Mouse (Mus musculus): ENCODE data around the gene Fxr1. TPM values are rescaled to one million over a fixed set of nuclear protein-coding genes. Genes with fewer than 3 reads are reported as not detected.

Fxr1 gene
- polyA plus RNA-seq, 1 experiment: 116 TPM

DNA sequence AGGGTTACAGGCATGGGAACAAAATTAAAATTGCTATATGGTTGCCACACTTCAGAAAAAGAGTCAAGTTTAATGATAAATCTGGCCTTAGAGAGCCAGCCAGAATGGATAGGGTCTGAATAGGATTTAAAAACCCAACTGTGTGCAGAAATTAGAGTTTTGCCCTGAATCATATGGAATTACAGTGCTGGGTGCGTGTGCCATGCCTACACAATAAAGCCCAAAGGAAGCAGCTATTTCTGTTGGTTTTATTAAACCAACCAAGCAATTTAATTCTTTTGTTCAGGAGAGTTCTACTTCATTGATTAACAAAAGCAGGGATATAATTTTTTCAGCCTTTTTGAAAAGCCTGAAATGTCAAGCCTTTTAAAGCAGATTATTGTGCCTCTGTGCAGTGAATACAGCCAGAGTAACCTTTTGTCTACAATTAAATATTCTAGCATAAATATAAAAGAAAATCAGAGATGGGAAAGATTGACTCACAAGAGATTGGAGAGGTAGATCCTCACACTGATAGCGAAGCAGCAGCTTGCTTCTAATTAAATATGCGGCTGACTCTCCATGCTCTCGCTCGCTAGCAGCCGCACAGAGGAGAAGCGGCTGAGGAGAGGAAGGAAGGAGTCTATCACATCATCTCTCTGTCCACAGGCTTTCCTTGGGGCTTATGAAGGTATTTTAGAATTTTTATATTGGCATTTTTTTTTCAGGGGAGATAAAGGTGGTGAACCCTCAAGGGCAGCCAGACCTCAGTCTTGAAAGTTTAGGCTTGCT lies 84.3 kb downstream of the Fxr1 start:
- TF ChIP-seq POLR2A (IDR thresholded peaks at IDR 0.05; ENCODE audit: borderline replicate concordance, low read depth, low read length): no peak
- no peak for TF ChIP-seq CTCF (IDR thresholded peaks at IDR 0.05; ENCODE audit: low read depth, low read length)
- H3K4me1 ChIP-seq (ENCODE audit: control insufficient read depth, insufficient read depth, low read length): no peaks in the 10 kb centered on the region
- no peak overlapping the region for H3K4me3 ChIP-seq (ENCODE audit: insufficient read depth, low read length)
- no peak overlapping the region for H3K27ac ChIP-seq (ENCODE audit: insufficient read depth, low read depth, low read length)

DNA sequence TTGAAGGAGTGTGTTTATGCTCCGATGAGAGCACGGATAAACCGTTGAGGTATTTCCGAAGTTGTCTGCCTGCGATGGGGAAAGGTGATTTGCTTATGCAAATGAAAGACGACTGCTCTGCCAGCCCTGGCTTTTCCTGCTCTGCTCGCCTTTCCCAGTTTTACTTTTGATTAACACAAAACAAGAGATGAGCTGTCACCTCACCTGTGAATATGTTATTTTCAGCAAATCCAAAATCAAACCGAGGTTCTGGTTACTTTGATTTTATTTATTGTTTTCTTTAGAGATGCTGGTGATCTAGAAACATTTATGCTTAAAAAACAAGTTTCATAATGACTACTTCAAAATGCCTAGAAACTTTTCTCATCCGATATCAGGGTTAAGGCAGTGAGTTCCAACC lies 86.7 kb downstream of the Fxr1 start:
- H3K4me1 ChIP-seq (ENCODE audit: control insufficient read depth, insufficient read depth, low read length): no peaks in the 10 kb centered on the region
- H3K27ac ChIP-seq (ENCODE audit: insufficient read depth, low read depth, low read length): no peak overlapping the region
- TF ChIP-seq POLR2A (IDR thresholded peaks at IDR 0.05; ENCODE audit: borderline replicate concordance, low read depth, low read length) (no peak), CTCF (IDR thresholded peaks at IDR 0.05; ENCODE audit: low read depth, low read length) (no peak)
- H3K4me3 ChIP-seq (ENCODE audit: insufficient read depth, low read length): no peak overlapping the region

DNA sequence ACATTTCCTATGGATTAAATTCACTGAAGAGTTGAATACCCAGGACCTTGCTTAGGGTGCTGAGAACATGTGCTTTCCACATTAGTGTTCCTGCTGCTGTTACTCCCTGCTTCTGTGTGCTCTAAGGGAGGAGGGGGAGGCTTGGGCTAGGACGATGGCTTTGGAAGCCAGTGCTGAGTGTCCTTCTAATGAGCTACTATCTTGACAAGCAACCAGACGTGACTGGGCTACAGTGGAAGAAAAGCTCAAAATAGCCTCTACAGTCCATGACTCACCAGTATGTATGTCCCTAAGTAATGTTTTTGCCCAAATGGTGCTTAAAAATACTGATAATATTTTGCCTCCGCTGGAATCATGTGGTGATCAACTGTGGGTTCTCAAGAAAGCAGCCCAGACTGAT lies 87.9 kb downstream of the Fxr1 start:
- Histone ChIP-seq H3K27ac (ENCODE audit: insufficient read depth, low read depth, low read length) (no peak overlapping the region), H3K4me3 (ENCODE audit: insufficient read depth, low read length) (no peak overlapping the region), H3K4me1 (ENCODE audit: control insufficient read depth, insufficient read depth, low read length) (no peaks in the 10 kb centered on the region)
- TF ChIP-seq CTCF (IDR thresholded peaks at IDR 0.05; ENCODE audit: low read depth, low read length): no peak
- no peak for TF ChIP-seq POLR2A (IDR thresholded peaks at IDR 0.05; ENCODE audit: borderline replicate concordance, low read depth, low read length)

DNA sequence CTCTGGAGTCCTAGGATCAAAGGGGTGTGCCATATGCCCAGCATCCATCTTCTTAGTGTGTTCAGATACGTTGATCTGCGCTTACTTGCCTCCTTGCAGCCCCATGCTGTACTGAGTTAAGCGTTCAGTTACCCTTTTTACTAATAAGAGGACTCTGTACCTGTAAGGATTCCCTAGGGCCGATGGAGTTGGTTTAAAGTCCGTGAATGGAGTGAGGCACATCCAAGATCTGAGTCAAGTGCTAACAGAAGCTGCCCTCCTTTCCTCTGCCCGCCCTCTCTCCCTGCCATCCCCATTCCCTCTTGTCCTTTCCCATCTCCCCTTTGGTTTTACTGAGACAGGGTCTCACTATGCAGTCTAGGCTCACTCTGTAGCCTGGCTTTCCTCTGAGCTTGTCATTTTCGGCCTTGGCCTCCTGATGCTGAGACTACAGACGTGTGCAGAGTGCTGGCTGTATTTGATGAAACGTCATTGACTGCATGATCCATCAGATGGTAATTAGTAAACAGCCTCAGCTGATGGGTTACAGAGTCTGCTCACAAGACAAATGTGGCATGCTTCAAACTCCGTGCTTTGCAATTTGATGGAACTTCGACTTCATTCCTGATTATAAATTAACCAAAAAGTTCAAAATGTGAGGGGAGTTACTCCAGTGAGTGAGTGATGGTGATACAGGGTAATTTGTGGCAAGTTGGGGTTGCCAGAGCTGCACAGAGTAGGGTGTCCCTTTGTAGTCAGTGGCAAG lies 92.4 kb downstream of the Fxr1 start:
- H3K27ac ChIP-seq (ENCODE audit: insufficient read depth, low read depth, low read length): no peak overlapping the region
- TF ChIP-seq CTCF (IDR thresholded peaks at IDR 0.05; ENCODE audit: low read depth, low read length) (no peak), POLR2A (IDR thresholded peaks at IDR 0.05; ENCODE audit: borderline replicate concordance, low read depth, low read length) (no peak)
- H3K4me1 ChIP-seq (ENCODE audit: control insufficient read depth, insufficient read depth, low read length): no peaks in the 10 kb centered on the region
- H3K4me3 ChIP-seq (ENCODE audit: insufficient read depth, low read length): no peak overlapping the region

DNA sequence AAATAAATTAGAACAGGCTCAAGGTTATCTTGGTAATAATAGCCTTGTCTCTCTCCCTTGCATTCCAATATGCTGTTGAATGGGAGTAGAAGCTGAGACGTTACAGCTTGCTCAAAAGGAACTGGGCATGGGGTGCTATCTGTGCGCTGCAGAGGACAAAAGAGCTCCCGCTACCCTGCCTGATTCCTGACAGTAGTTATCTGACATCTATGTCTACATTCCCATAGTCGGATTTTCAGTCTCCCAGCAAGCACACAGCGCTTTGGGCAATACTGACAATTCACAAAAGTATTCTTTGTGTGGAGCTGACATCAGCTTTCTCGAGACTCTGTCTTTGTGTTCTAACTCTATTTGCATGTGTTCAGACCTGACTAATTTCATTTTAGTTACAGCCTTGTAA lies 96.1 kb downstream of the Fxr1 start:
- TF ChIP-seq POLR2A (IDR thresholded peaks at IDR 0.05; ENCODE audit: borderline replicate concordance, low read depth, low read length) (no peak), CTCF (IDR thresholded peaks at IDR 0.05; ENCODE audit: low read depth, low read length) (no peak)
- H3K4me1 ChIP-seq (ENCODE audit: control insufficient read depth, insufficient read depth, low read length): no peaks in the 10 kb centered on the region
- H3K4me3 ChIP-seq (ENCODE audit: insufficient read depth, low read length): no peak overlapping the region
- no peak overlapping the region for H3K27ac ChIP-seq (ENCODE audit: insufficient read depth, low read depth, low read length)

DNA sequence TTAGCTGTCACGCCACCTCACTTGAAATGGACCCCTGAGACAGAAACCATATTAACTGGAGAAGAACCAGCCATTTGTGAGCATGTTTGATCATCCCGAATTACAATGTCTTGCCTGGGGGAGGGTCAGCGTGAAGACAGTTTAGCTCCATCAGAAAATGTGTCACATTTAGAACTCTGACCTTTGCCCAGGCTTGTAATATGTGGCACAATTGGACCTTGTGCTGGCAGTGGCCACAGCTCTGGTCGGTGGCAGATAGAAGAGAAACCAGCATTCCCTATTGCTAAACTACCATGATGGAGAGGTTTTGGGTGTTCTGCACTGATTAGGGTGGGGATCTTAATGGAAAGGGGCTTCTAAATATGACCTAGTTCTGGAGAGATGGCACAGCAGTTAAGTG lies 100.1 kb downstream of the Fxr1 start:
- TF ChIP-seq CTCF (IDR thresholded peaks at IDR 0.05; ENCODE audit: low read depth, low read length) (no peak), POLR2A (IDR thresholded peaks at IDR 0.05; ENCODE audit: borderline replicate concordance, low read depth, low read length) (no peak)
- Histone ChIP-seq H3K4me1 (ENCODE audit: control insufficient read depth, insufficient read depth, low read length) (no peaks in the 10 kb centered on the region), H3K4me3 (ENCODE audit: insufficient read depth, low read length) (no peak overlapping the region), H3K27ac (ENCODE audit: insufficient read depth, low read depth, low read length) (no peak overlapping the region)

Other genes with a start within 250 kb of the Fxr1 start
- gene Ttc14, start 220.1 kb upstream of the Fxr1 start, polyA plus RNA-seq (2012; ENCODE audit: insufficient read depth, insufficient read length, missing spikeins): 38.0 and 54.6 TPM in 2 replicates
- gene Ccdc39, start 175.6 kb upstream of the Fxr1 start, polyA plus RNA-seq (2012; ENCODE audit: insufficient read depth, insufficient read length, missing spikeins): 1.1 and 2.1 TPM in 2 replicates
- 80.6 and 84.8 TPM in 2 replicates for gene Dnajc19, start 61.4 kb downstream of the Fxr1 start, polyA plus RNA-seq (2012; ENCODE audit: insufficient read depth, insufficient read length, missing spikeins)

Data from bone marrow macrophage, adult 2 months (primary cell).